Mouse (Mus musculus) naive thymus-derived CD4-positive, alpha-beta T cell, adult 2 months (primary cell): ENCODE results near the gene Plod3.

Experiments
- DNase-seq: peaks from one replicate; pipeline ENCODE4 v3.0.0-alpha.2; 2011; ENCODE audit warnings: low read depth

The Plod3 gene

DNA sequence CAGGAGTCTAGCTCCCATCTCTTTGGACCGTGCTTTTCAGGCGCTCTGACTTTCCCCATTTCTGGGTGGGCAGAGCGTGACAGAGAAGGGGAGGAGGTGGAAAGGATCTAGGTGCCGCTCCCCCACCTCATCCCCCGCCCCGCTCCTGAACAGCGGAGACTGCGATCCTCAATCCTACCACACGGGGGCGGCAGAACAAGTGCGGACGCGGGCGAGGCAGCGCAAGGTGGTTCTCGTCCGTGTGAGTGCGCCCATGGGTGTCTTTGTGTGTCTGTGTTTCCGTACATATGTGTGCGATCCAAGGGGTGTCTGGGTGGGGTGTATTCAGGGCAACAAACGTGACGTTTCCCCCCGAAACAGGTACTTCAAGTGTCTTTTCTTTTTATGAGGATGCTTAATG, 38.3 kb downstream of the Plod3 start:
- peak; percentile 88 for DNase-seq

DNA sequence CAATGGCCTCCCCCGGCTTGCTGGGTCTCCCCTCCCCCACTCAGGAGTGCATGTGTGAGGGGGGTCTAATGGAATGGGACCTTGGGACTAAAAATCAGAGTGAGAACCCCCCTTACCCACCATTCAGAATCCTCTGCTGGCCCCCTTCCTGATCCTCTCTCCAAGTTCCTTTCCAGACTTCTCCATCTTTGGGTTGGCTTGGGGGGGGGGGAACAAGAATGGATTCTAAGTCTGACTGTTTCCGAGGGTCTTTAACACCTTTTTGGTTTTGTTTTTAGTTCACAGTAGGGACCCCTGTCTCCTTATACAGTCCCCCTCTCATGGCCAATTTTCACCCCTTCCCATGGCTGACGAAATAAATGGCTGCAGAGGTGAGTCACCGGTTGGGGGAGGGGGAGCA, 39.3 kb downstream of the Plod3 start, which contains the start of gene Vgf:
Vgf (plus strand) TSS at position 301 of the 400 bp plus-strand sequence.
- DNase-seq, result no peak

DNA sequence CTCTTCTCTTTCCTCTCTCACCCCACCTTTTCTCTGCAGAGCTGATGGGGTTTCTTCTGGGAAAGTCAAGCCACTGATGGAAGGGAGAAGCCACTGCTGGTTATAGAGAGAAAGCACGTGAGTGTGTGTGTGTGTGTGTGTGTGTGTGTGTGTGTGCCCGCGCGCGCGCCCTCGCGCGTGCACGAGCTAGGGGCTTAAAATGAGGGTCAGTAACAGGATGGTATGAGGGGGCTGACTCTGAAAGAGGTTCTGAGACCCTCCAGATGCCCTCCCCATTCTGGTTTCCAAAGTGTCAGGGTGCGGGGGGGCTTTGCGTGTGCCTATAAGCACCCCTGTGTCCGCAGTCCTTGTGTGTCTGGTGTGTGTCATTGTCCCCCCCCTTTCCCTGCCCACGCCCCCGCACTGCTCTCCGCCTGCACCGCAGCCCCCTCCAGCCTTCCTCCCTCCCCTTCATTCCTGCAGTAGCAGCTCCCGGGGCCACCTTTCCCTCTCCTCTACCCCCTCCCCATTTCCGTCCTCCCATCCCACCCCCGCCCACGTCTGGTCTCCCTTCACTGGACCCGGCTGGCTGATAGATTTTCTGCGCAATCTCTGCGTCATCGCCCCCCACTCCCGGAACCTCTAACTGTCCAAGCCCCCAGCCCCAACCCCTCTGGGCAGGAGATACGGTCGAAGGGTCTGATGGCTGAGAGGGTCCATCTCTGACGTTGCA, 41.9 kb downstream of the Plod3 start:
- DNase-seq, result peak; percentile 18

DNA sequence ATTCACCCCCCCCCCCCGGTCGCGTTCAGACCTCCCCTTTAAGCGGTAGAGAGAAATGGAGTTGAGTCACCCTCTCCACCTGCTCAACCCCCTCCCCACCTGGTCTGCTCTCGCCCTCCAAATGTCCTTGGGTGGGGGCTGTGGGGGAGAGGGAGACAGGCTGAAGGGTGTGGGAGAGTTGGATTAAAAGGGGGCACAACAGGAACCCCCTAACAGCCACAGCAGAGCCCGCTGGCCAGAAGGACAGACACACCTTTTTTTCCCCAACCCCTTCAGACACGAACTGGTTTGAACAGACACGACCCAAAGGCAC, 42.4 kb downstream of the Plod3 start:
- DNase-seq, result no peak

DNA sequence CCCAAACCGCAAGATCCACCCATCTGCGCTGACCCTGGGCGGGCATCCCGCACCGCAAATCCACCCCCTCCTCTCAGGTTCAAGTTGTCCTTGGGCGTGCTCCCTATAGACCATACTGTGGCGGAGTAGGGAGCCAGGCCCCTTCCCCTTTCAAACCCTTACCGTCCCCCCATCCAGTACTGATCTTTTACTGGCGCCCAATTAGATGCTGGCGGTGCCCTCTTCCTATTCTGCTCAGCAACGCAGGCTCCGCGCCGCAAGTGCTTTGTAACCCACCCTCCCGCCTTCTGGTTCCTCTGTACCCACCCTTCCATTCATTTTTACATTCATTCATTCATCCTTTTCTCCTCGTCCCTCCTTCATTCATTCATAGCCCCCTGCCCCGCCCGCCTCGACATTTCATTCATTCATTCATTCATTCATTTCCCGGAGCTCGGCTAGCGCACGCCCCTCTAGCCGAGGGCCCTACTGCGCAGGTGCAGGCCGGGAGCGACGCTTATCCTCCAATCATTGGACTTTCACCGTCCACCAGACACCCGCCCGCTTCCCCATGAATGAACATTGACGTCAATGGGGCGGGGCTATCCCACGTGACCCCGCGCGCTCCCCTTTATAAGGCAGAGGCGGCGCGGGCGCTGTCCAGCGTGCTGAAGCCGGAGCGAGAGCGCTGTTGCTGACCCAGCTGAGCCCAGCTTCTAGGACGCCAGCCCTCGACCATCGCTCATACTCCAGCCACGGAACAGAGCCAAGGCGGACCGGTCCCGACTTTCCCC, 43.0 kb downstream of the Plod3 start:
- peak; percentile 94 for DNase-seq

DNA sequence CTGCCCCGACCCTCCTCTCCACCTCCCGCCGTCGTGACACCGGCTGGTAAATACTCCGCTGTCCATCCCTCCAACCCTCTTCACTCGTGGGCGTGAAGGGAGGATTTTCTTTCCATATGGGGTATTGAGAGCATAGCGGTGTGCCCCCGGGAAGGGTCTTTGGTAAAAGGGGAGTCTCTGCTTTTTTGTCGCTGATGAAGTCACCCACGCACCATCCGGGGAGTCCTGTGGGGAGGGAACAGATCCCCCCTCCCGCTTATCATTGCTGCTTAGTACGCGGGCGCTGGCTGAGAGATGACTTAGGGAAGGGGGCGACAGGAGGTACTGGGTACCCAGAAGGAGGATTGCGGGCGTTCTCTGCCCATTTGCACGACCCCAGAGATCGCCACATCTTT, 43.6 kb downstream of the Plod3 start:
- no peak for DNase-seq

DNA sequence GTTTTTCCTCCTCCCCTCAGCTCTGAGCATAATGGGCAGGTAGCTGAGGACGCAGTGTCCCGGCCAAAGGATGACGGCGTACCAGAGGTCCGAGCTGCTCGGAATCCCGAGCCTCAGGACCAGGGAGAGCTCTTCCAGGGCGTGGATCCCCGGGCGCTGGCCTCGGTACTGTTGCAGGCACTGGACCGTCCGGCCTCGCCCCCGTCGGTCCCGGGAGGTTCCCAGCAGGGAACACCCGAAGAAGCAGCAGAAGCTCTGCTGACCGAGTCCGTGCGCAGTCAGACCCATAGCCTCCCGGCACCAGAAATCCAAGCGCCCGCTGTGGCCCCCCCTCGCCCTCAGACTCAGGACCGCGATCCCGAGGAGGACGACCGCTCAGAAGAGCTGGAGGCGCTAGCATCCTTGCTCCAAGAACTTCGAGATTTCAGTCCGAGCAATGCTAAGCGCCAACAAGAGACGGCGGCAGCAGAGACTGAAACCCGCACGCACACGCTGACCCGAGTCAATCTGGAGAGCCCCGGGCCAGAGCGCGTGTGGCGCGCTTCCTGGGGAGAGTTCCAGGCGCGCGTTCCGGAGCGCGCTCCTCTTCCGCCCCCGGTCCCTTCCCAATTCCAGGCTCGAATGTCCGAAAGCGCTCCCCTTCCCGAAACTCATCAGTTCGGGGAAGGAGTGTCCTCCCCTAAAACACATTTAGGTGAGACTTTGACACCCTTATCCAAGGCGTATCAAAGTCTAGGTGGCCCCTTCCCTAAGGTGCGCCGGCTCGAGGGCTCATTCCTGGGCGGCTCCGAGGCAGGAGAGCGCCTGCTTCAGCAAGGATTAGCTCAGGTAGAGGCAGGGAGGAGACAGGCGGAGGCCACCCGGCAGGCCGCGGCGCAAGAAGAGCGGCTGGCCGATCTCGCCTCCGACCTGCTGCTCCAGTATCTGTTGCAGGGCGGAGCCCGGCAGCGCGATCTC, 44.5 kb downstream of the Plod3 start:
- DNase-seq, result peak; percentile 30

DNA sequence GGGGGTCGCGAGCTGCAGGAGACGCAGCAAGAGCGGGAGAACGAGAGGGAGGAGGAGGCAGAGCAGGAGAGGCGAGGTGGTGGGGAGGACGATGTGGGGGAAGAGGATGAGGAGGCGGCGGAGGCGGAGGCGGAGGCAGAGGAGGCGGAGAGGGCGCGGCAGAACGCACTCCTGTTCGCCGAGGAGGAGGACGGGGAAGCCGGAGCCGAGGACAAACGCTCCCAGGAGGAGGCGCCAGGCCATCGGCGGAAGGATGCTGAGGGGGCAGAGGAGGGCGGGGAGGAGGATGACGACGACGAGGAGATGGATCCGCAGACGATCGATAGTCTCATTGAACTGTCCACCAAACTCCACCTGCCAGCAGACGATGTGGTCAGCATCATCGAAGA, 45.2 kb downstream of the Plod3 start:
- peak; percentile 44 for DNase-seq

DNA sequence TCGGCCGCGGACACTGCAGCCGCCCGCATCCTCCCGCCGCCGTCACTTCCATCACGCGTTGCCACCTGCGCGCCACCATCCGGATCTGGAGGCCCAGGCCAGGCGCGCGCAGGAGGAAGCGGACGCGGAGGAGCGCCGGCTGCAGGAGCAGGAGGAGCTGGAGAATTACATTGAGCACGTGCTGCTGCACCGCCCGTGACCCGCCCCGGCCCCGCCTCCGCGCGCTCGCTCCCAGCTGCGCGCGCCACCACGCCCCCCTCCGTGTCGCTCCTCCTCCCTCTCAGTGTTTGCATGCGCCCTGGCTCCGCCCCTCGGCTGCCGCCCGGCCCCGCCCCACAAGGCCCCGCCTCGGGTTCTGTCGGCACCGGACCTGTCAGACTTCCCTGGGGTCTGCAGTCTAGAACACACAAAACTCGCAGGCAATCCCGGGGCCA, 45.8 kb downstream of the Plod3 start:
- peak; percentile 91 for DNase-seq

DNA sequence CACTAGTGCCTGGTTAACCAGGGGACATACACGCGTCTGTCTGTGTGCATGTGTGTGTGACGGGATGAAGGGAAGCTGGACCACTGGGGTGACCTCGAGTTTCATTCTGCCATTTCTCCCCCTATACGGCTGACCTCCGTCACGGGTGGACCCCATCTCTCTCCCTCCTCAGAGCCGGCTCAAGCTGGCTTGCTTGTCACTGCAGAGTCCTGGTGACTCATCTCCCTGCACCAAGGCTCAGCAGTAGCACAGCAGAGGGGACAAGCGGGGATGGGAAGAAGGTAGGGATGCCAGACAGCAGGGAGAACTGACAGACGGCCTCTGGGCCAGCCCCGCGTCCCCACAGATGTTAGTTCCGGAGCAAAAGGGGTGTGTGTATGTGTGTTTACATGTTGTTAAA, 49.4 kb downstream of the Plod3 start:
- no peak for DNase-seq

DNA sequence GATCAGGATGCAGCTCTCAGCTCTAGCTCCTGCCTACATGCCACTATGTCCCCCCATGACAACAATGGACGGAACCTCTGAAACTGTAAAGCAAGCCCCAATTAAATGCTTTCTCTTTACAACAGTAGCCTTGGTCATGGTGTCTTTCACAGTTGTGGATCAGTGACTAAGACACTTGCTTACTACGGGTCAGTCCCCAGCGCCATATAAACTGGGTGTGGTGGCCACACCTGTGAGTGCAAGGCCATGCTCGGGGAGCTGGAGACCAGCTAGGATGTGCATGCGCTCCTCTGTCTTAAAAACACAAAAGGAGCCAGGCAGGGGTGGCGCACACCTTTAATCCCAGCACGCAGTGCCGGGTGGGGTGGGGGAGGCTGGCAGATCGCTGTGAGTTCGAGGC, 52.6 kb downstream of the Plod3 start:
- DNase-seq, result no peak

DNA sequence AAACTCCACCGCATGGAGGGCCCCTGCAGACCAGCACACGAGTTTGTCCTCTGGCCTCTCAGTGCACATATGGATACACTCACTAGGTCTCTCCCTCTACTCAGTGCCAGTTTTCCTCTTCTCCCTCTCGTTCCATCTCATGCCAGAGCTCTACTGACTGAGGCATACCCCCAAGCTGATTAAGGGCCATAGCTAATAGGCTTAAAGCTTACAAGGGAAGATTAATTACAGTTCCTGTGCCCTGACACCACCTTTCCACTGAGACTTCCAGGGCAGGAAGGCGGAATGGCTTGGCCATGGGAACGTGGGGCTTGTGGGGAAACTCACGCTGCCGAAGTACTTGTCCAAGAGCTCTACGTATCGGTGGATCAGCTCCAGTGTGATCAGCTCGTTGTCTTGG, 54.6 kb downstream of the Plod3 start:
- no peak for DNase-seq

DNA sequence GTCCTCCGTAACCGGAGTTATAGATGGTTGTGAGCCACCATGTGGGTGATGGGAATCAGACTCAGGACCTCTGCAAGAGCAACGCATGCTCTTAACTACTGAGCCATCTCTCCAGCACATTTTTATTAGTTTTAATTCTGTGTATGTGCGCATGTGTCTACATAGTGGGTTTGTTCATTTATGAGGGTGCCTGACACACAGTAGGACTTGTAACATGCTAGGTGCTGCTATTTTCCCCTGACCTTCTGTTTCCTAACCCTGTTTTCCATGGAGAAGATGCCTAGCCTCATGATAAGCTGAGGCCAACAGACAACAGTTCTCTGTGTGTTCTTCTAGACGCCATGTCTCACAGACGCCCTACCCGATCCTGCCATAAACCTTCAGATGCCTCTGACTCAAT, 57.2 kb downstream of the Plod3 start:
- DNase-seq, result no peak

DNA sequence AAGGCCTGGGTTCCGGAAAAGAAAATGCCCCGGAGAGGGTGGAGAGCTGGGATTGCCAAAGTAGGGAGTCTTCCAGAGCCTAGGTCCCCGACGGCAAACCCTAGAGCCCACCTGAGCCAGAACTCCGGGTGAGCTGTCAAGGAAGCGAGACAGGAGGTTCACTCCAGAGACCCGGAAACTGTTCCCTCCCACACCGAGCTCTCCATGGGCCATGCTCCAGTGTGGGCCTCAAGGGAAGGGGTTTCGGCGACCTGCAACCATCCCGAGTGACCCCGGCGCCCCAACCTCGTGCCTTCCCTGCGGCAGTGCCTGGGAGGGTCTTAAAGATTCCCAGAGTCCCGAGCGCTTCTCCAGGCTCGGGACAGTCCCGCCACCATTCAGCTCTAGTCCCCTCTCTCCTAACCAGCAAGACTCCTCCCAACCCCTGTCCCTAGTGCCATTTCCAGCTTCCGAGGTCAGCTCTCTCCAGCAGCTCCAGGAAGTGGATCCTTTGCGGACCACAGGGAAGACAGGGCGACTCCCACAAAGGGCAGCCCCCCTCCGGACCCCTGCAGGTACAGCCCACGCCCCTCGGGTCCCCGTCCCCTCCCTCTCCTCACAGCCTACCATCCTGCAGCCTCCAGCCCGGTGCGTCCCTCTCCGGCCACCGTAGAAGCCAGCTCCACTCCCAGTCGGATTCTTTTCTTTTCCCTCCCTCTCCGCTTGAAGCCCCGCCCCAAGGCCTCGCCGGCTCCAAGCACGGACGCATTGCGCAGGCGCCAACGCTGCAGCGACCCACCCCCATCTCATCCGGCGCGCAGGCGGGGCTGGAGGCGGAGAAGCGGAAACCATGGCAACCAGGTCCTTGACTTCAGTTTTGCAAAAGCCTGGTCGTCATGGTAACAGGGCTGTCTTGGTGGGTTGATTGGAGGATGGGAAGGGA, 58.8 kb downstream of the Plod3 start, which contains the start of gene Ap1s1:
Ap1s1 (minus strand) TSS at position 734 of the 922 bp plus-strand sequence.
- peak; percentile 99 for DNase-seq
